Mouse (Mus musculus) adrenal gland, adult 2 months (tissue): ENCODE results near the gene 4931408C20Rik. TPM values are rescaled to one million over a fixed set of nuclear protein-coding genes. Genes with fewer than 3 reads are reported as not detected.

Experiments used
- DNase-seq: peaks from one replicate; pipeline ENCODE4 v3.0.0; 2021
- long read RNA-seq: library from polyadenylated mRNA; stranded (forward); transcript quantifications from one replicate; pipeline ENCODE4 v2.0.0, GENCODE M21; 2021
- polyA plus RNA-seq: library from polyadenylated mRNA; depleted of rRNA; stranded (reverse); fragments of >200 nt; gene quantifications from 2 replicates; pipeline ENCODE4 v1.2.3, GENCODE M21; 2012; rRNA removed
- total RNA-seq, 2 experiments: library from RNA; stranded (reverse); gene quantifications; 2 replicates each; pipeline ENCODE4 v1.2.3; 2021

4931408C20Rik gene
- total RNA-seq = not detected
- polyA plus RNA-seq = not detected in 2 replicates
- long read RNA-seq = 0 reads

- DNase-seq = peak; percentile 2
These were observed at the start of gene 4931408C20Rik for GRCm38 (mm10) chr1:26686842-26687760. 4931408C20Rik (minus strand) TSS chr1:26687460.

GRCm38 (mm10) chr1:26687926-26688325 is 666 bp upstream of the 4931408C20Rik start:
- DNase-seq = peak; percentile 1

- DNase-seq = no peak
These were observed 1.1 kb downstream of the 4931408C20Rik start for GRCm38 (mm10) chr1:26685952-26686693.

- DNase-seq = no peak
These were observed 1.9 kb downstream of the 4931408C20Rik start for GRCm38 (mm10) chr1:26685383-26685782.

GRCm38 (mm10) chr1:26649704-26650388 is 37.4 kb downstream of the 4931408C20Rik start:
- DNase-seq = no peak

GRCm38 (mm10) chr1:26636051-26636450 is 51.2 kb downstream of the 4931408C20Rik start:
- DNase-seq = no peak
